Mouse (Mus musculus): ENCODE data around the gene Plekhm3. TPM values are rescaled to one million over a fixed set of nuclear protein-coding genes. Genes with fewer than 3 reads are reported as not detected.

Gene Plekhm3
- total RNA-seq, 1 experiment: 9.8 TPM

DNA sequence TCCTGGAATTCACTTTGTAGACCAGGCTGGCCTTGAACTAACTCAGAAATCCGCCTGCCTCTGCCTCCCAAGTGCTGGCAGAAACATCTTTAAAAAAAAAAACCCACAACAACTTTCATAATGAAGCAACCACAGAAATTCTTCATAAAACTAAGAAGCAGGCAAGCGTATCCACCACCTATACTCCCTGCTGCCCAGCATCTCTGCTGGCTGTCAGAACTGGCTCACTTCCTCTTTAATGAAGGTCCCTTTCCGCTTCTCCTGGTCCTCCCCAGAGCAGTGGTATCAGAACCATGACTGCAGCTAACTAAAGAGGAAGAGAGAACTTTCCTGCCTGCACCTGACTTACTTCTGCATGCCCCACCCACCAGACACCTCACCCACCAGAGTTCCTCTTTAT lies 31.0 kb downstream of the Plekhm3 start:
- Histone ChIP-seq H3K4me3 (ENCODE audit: insufficient read depth in 1 of 2, low read depth in 1 of 2, low read length in 2 of 2, poor library complexity in 1 of 2, severe bottlenecking in 1 of 2) (no peak overlapping the region), H3K9ac (ENCODE audit: insufficient read depth, low read depth, low read length, poor library complexity, severe bottlenecking) (no peak overlapping the region), H3K9me3 (ENCODE audit: control insufficient read depth, insufficient read depth, low read depth, low read length) (no peaks in the 10 kb centered on the region), H3K36me3 (ENCODE audit: control insufficient read depth, insufficient read depth, low read length, poor library complexity, severe bottlenecking) (no peaks in the 10 kb centered on the region; the same call in 1 of the 2 replicates), H3K27ac (ENCODE audit: insufficient read depth, low read depth, low read length, poor library complexity, severe bottlenecking) (no peak overlapping the region), H3K4me1 (ENCODE audit: control insufficient read depth in 2 of 2, insufficient read depth in 2 of 2, low read length in 2 of 2, poor library complexity in 1 of 2) (no peaks in the 10 kb centered on the region)
- no peak for DNase-seq (ENCODE audit: low read depth, low spot score)
- TF ChIP-seq CHD2 (IDR thresholded peaks at IDR 0.05; ENCODE audit: low read depth, low read length) (no peak), HCFC1 (IDR thresholded peaks at IDR 0.05; ENCODE audit: borderline replicate concordance, insufficient read depth, low read length) (no peak), MAFK (IDR thresholded peaks at IDR 0.05; ENCODE audit: insufficient read depth, low read depth, low read length) (no peak), ZC3H11A (IDR thresholded peaks at IDR 0.05; ENCODE audit: borderline replicate concordance, low read depth, low read length) (no peak), ZNF384 (IDR thresholded peaks at IDR 0.05; ENCODE audit: low read depth, low read length) (no peak)
- in situ Hi-C loops (cut with MboI; ENCODE audit: low sequenced_read_pairs in 2 of 2, unreplicated experiment in 2 of 2): no loop called here

DNA sequence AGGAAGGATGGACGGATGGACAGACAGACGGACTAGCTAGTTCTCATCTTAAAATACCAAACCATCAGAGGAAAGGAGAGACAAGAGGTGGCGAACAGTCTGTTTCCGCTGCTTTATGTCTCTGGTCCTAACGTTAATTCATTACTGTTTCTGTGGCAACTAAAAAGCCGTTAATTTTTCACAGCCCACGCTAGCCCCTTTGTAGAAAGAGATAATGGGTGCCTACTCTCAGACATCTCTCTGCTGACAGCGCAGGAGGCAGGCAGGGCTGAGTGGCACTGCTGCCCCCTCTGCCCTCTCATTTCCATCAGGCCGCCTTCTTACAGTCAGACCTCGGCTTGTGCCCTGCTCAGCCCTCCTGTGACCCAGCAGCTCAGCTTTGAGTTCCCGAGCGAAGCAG lies 32.3 kb downstream of the Plekhm3 start:
- Histone ChIP-seq H3K4me3 (ENCODE audit: insufficient read depth in 1 of 2, low read depth in 1 of 2, low read length in 2 of 2, poor library complexity in 1 of 2, severe bottlenecking in 1 of 2) (no peak overlapping the region), H3K4me1 (ENCODE audit: control insufficient read depth in 2 of 2, insufficient read depth in 2 of 2, low read length in 2 of 2, poor library complexity in 1 of 2) (no peaks in the 10 kb centered on the region), H3K27ac (ENCODE audit: insufficient read depth, low read depth, low read length, poor library complexity, severe bottlenecking) (no peak overlapping the region), H3K9ac (ENCODE audit: insufficient read depth, low read depth, low read length, poor library complexity, severe bottlenecking) (no peak overlapping the region), H3K9me3 (ENCODE audit: control insufficient read depth, insufficient read depth, low read depth, low read length) (no peaks in the 10 kb centered on the region), H3K36me3 (ENCODE audit: control insufficient read depth, insufficient read depth, low read length, poor library complexity, severe bottlenecking) (no peaks in the 10 kb centered on the region; the same call in 1 of the 2 replicates)
- in situ Hi-C loops (cut with MboI; ENCODE audit: low sequenced_read_pairs in 2 of 2, unreplicated experiment in 2 of 2): no loop called here
- DNase-seq (ENCODE audit: low read depth, low spot score): no peak
- TF ChIP-seq MAFK (IDR thresholded peaks at IDR 0.05; ENCODE audit: insufficient read depth, low read depth, low read length) (no peak), ZC3H11A (IDR thresholded peaks at IDR 0.05; ENCODE audit: borderline replicate concordance, low read depth, low read length) (no peak), HCFC1 (IDR thresholded peaks at IDR 0.05; ENCODE audit: borderline replicate concordance, insufficient read depth, low read length) (no peak), ZNF384 (IDR thresholded peaks at IDR 0.05; ENCODE audit: low read depth, low read length) (no peak), CHD2 (IDR thresholded peaks at IDR 0.05; ENCODE audit: low read depth, low read length) (no peak)

DNA sequence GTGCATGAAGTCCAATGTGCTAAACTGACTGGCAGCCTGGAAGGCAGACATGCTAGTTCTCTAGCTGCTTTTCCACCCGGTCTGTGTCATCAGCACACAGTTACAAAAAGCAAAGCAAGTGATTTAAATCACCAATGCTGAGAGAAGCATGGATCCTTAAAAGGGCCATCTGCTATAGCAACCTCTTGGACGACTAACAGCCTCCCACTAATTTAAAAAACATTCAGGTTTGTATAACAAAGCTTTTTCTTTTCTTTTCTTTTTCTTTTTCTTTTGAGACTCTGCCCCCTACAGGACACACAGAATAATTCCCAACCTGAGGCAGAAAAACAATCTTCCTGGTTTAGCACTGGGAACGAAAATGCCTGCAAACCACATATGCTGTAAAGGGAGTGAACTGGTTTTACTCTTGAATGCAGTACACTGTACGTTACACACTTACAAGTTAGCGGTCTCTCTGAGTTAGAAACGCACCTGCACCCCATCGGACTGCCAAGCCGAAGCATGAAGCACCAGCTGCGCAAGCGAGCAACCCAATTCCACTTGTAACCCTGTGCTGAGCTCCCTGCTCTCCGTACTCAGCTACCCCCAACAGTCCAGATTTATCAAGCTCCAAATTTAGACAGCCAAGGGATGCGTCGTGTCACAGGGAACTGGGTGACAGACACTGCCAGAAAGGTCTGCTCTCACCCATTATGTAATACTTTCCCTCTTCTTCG lies 37.7 kb downstream of the Plekhm3 start:
- H3K4me3 ChIP-seq (ENCODE audit: insufficient read depth in 1 of 2, low read depth in 1 of 2, low read length in 2 of 2, poor library complexity in 1 of 2, severe bottlenecking in 1 of 2): peak overlapping the region in 1 of 2 experiments; percentile 20; a peak in 1 of 4 replicates
- TF ChIP-seq MAFK (IDR thresholded peaks at IDR 0.05; ENCODE audit: insufficient read depth, low read depth, low read length) (no peak), ZC3H11A (IDR thresholded peaks at IDR 0.05; ENCODE audit: borderline replicate concordance, low read depth, low read length) (0 out of 2 replicates have a peak, but pooled peaks have one; percentile 12)
- H3K36me3 ChIP-seq (ENCODE audit: control insufficient read depth, insufficient read depth, low read length, poor library complexity, severe bottlenecking): no peaks in the 10 kb centered on the region; the same call in 1 of the 2 replicates
- peak; percentile 35 for DNase-seq (ENCODE audit: low read depth, low spot score)
- in situ Hi-C loops (cut with MboI; ENCODE audit: low sequenced_read_pairs in 2 of 2, unreplicated experiment in 2 of 2): no loop called here
- H3K9me3 ChIP-seq (ENCODE audit: control insufficient read depth, insufficient read depth, low read depth, low read length): no peaks in the 10 kb centered on the region
- H3K9ac ChIP-seq (ENCODE audit: insufficient read depth, low read depth, low read length, poor library complexity, severe bottlenecking): peak overlapping the region; percentile 14; the same call in 1 of the 2 replicates
- peaks cover 0 to 7% of the 10 kb centered on the region in 2 experiments; a peak in 2 of 4 replicates for H3K4me1 ChIP-seq (ENCODE audit: control insufficient read depth in 2 of 2, insufficient read depth in 2 of 2, low read length in 2 of 2, poor library complexity in 1 of 2)
- no peak overlapping the region for H3K27ac ChIP-seq (ENCODE audit: insufficient read depth, low read depth, low read length, poor library complexity, severe bottlenecking)

DNA sequence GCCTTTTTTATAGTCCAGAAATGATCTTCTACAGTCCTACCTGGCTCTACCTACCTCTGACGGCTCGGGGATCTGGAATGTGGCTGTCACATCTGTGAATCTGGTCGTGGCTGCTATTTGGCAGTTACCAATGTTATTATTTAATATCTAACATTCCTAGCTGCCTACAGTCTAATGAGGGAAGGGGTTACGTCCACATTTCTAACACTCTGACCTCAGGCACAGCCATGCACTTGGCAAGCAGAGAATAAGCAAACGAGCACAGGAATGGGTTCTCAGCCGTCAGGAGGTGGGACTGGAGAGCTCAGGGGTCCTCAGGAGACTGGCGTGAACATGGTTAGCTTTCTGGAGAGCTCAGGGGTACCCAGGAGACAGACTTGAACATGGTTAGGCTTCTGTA lies 38.7 kb downstream of the Plekhm3 start:
- no peak for TF ChIP-seq CHD2 (IDR thresholded peaks at IDR 0.05; ENCODE audit: low read depth, low read length)
- no peak for TF ChIP-seq MAFK (IDR thresholded peaks at IDR 0.05; ENCODE audit: insufficient read depth, low read depth, low read length)
- no peak for TF ChIP-seq ZC3H11A (IDR thresholded peaks at IDR 0.05; ENCODE audit: borderline replicate concordance, low read depth, low read length)
- no peak for TF ChIP-seq HCFC1 (IDR thresholded peaks at IDR 0.05; ENCODE audit: borderline replicate concordance, insufficient read depth, low read length)
- no peak for TF ChIP-seq ZNF384 (IDR thresholded peaks at IDR 0.05; ENCODE audit: low read depth, low read length)
- peaks cover 0 to 7% of the 10 kb centered on the region in 2 experiments; a peak in 2 of 4 replicates for H3K4me1 ChIP-seq (ENCODE audit: control insufficient read depth in 2 of 2, insufficient read depth in 2 of 2, low read length in 2 of 2, poor library complexity in 1 of 2)
- no peak overlapping the region for H3K27ac ChIP-seq (ENCODE audit: insufficient read depth, low read depth, low read length, poor library complexity, severe bottlenecking)
- H3K9me3 ChIP-seq (ENCODE audit: control insufficient read depth, insufficient read depth, low read depth, low read length): no peaks in the 10 kb centered on the region
- no peak overlapping the region for H3K9ac ChIP-seq (ENCODE audit: insufficient read depth, low read depth, low read length, poor library complexity, severe bottlenecking)
- H3K4me3 ChIP-seq (ENCODE audit: insufficient read depth in 1 of 2, low read depth in 1 of 2, low read length in 2 of 2, poor library complexity in 1 of 2, severe bottlenecking in 1 of 2): no peak overlapping the region
- in situ Hi-C loops (cut with MboI; ENCODE audit: low sequenced_read_pairs in 2 of 2, unreplicated experiment in 2 of 2): no loop called here
- no peaks in the 10 kb centered on the region; the same call in 1 of the 2 replicates for H3K36me3 ChIP-seq (ENCODE audit: control insufficient read depth, insufficient read depth, low read length, poor library complexity, severe bottlenecking)
- DNase-seq (ENCODE audit: low read depth, low spot score): no peak
